Mouse (Mus musculus) telencephalon, adult 2 months (tissue): ENCODE data around the gene Pdzk1ip1.

Experiments used
- DNase-seq: peaks from one replicate; pipeline ENCODE4 v3.0.0-alpha.2; 2011; ENCODE audit warnings: low read depth, low spot score

Pdzk1ip1 gene

DNA sequence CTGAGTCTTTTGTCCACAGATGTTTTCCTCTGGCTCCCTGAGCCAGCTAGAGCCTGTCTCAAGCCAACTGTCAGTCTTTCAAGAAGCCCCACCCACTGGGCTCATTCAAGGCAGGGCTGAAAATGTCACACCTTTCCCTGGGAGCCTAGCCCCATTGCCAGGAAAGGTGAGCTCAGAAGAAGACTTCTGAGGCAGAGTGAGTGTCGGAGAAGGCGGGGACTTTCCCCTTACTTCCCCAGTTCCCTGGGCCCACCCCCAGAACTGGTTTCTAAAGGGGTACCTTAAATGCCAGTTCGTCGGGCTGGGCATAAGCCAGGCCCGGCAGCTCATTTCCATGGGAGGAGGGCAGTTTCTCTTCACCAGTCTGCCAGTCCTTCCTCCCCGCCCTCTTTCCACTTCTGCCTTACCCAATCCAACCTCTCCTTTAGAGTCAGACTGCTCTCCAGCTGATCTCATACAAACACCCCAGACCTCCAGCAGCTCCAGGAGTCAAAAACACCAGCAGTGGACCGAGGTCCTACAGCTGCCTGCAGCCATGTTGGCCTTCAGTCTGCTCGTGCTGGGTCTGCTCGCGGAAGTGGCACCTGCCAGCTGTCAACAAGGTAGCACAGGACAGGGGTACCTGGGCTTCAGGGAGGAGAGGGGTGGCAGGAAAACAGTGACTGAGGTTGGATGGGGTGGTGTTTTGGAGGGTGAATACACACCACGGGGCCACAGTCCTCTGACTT lies at the start of gene Pdzk1ip1:
Pdzk1ip1 (plus strand) TSS at position 98 of the 728 bp plus-strand sequence.
- DNase-seq, result no peak

DNA sequence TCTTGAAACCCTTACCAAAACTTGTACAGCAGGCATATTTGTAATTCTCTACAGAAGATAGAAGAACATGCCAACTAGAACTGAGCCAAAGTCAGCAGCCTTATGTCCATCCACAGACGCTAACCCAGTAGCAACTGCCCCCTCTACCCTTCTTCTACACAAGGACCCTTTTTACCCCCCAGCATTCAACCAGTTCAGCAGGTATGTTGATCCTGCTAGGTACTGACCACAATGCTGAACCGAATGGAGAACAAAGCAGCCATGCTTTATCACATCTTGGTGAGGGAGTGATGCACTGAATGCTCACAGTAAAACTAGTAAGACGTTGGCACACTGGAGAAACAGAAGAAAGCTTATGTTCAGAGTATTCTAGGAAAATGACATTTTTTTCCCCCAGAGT lies 42.9 kb upstream of the Pdzk1ip1 start:
- no peak for DNase-seq

DNA sequence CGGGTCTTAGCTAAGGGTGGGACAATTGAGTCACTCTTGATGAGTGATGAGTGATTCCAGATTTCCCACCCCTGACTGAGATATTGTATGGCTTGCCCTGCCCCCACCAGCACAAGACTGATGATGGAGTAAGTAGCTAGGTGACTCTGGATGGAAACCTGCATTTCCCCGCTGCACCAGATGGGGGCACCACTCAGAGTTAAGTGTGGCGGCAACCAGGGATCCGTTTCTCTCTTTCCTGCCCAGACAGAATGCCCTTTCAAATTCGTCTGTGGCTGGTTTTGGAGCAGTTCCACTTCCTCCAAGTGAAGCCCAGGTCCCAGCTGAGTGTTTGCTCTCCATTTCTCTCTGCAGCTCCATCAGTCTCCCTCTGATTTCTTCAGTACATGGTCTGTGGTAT lies 40.8 kb upstream of the Pdzk1ip1 start:
- no peak for DNase-seq

DNA sequence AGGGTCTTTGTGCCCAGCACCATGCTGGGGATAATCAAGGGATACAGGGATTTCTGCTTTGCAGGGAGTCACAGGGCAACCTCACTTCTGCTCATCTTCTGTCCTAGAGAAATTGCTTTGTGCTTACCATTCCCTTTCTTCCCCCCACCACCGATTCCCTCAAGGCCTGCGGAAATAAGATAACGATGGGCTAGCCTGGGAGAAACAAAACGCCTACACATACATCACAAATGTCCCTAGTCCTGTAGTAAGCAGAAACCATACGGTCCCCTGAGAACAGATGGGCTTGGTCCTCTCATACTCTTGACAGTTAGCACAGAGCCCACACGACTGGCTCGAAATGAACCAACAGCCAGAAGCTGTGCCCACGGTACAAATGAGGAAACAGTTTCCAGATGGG lies 40.3 kb upstream of the Pdzk1ip1 start:
- no peak for DNase-seq

DNA sequence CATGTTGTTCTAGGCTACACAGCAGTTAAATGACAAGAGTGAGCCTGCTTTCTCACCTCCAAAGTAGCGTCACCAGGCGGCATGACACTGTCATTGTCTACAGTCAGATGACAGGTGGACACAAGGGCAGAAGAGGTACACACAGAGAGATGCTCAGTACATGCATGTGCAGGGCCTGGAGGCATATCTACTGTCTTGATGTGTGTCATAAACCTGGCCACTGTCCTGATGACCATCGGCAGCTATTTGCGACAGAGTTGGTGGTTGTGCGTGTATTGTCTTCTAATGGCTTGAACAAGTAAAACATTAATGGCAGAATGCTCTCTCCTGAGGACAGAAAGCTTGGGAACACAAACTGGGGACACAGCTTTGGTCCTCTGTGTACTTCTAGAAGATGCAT lies 37.3 kb upstream of the Pdzk1ip1 start:
- DNase-seq, result no peak

DNA sequence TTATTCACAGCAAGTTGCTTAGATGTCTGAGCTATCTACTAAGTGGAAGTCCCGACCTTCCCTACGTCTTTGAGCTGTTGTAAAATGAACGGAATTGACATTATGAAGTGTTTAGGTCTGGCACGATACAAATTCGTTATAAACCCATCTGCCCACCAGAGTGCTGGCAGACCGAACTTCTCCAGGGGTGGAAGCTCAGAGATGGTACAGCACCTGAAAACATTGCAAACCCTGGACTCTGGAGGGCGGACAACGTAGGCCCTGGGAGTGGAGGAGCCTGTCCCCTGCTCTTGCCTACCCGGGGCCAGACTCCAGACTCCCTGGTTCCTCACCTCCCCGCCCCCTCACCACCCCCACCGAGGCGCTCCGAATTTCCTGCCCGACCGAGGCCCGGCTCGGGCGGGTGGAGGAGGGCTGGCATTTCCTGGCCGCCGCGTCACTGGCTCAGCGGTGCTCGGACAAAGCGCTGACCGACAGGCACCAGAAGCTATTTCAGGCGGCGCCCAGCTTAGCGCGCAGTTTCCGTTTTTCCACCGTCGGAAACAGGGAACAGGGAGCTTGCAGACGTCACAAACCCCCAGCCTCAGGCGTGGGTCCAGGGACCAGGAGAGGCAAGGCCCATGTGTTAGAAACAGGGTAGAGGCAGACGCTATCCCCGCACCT lies 36.0 kb upstream of the Pdzk1ip1 start:
- DNase-seq, result no peak

DNA sequence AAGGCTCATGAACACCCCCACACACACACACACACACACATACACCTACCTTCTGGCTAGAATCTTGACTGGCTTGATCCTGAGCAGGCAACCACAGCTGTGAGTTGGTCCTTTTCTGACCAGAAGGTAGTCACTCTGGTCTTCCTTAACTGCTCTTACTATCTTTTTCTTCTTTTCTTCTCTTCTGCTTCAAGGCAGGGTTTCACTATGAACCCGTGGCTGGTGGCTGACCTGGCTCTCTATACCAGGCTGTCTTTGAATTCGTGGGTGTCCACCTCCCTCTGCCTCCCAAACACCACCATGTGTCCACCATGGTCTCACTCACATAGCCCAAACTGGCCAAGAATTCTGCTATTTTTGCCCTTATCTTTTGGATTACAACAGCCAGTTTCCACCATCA lies 33.5 kb upstream of the Pdzk1ip1 start:
- no peak for DNase-seq

DNA sequence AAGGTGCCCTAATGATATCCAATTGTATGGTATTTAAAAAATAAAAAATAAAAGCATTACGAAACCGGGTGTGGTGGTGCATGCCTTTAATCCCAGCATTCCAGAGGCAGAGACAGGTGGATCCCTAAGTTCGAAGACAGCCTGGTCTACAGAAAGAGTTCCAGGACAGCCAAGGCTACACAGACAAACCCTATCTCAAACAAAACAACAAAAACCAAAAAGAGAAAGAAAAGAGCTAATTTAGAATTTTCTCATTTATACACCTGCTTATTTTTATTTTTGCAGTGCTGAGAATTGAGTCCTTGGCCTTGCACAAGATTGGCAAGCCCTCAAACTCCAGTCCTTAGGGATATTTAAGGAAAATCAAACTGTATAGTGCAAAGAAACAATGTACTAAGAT lies 32.8 kb upstream of the Pdzk1ip1 start:
- DNase-seq, result no peak

DNA sequence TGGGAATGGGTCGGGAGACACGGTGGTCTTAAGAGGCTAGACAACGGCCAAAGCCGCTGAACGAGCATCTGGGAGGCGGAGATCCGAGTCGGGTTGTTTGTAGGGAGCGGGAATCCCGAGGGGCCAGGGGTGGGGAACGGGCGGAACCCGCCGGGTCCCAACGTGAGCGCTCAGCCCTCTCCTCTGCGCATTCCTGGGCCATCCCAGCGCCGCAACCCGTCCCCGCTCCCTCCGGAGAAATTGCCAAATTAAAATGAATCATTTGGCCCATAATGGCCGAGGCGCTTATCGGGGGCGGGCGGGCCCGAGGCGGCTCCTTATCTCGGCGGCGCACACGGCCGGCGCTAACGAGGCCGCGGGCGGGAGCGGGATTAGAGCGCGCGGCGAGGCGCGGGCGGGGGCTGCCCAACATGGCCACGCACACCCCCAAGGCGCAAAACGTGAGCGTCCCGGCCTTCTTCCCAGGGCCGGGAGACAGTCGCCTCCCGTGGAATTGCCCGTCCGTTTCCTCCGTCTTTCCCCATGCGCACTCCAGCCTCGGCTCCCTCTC lies 32.1 kb upstream of the Pdzk1ip1 start, which contains the start of gene Tal1:
Tal1 (plus strand) TSS at position 56 of the 550 bp plus-strand sequence.
- no peak for DNase-seq

DNA sequence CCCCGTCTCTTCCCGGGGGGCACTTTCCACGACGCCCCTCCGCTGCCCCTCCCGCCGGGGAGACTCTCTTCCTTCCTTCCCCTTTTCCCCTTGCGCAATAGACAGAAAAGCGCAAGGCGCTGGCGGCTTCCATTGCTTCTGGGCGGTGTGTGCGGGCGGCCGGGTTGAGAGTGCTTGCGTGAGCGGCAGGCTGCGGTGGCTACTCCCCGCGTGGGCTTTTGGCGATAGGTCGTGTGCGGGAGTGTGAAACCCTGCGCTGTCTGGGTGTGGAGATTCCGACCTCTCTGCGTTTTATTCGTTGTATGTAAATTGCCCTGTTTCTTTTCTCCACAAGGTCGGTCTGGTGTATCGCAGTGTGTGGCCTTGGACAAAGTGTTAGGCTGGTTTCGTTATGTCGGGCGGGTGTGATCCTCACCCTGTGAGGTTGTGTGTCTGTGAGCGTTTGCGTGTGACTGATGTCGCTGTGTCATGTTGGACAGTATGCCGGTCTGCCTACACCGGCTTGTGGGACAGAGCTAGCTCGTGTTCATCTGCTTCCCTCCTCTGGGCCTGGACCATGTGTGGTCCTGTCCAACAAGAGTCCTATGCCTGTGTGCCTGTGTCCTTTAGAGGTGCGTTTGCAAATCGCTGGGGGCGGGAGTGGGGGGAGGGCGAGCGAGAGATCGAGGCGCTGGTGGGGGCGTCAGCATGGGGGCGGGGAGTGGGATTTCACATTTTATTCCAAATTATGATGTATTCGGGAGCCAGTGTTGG lies 31.4 kb upstream of the Pdzk1ip1 start:
- no peak for DNase-seq

DNA sequence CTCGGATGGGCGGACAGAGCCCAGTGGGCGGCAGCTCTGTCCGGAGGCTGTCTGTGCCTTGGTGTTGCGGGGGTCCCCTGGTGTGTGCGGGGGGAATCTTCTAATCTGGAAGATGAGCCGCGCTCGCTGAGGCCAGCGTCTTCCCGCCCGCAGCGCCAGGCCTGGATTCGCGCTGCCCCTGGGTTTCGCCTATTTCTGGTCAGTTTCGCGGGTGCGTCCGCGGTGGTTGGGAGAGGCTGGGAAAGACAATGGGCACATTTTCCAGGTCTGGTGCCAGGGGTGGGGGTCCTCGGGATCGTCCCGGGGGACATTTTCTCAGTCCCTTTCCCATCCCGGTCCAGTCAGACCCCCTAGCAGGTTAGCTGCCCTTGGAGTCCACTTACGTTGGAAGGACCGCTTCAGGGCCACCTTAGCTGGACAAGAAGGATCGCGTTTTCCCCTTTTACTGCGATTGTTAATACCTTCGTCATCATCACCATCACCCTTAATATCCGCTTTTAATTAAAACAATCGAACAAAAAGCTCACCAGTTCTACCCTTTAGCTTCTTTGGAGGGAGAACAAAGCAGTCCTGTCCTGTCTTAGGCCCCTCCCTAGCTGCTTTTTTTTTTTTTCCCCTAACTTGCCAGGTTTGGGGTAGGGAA lies 30.7 kb upstream of the Pdzk1ip1 start:
- no peak for DNase-seq

DNA sequence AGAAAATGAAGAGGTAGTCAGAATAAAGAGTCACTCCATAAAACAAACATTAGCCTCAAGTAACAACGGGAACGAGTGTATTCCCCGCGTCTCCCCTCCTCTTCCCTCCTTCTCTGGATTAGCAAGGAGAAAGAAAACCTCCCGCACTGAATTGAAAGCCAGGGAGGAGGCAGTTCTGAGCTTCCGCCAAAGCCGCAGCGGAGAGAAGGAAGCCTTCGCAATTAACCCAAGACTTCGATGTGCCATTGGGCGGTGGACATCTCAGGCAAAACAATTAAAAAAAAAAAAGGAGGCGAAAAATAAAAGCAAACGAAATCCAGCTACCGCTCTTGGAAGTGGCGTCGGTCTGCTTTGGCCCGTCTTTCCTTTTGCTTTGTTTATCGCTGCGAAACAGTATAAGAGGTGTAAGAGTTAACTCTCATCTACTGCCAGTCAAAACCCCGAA lies 30.2 kb upstream of the Pdzk1ip1 start:
- DNase-seq, result no peak

DNA sequence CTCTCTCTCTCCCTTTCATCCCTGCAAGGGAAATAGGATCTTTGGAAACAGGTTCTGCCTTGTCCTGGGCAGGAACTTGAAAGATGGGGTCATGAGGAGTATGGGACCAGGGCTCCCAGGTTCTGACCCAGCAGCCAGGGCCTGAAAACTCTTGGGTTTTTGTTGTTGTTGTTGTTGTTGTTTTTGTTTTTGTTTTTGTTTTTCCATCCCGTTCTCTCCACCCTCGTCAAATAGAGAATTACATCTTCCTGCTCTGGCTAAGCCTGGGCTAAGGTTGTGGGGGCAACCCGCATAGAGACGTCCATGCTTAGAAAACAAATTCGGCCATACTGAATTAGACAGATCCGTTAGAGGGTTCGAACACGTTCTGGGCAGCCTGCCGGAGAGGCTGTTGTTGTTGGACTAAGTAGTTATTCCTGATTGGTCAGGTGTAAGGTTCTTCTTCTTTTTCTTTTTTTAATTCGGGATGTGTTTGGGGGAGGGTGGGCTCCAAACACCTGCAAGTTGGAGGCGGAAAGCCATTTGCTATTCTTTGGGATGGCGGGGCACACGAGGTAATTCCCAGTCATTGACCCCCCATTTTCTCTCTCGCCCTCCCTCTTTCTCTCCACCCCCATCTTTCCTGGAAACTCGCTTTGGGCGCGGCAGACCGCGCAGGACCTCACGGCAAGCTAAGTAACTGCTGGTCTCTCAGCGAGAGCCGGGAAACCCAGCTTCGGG lies 29.5 kb upstream of the Pdzk1ip1 start:
- DNase-seq, result no peak

DNA sequence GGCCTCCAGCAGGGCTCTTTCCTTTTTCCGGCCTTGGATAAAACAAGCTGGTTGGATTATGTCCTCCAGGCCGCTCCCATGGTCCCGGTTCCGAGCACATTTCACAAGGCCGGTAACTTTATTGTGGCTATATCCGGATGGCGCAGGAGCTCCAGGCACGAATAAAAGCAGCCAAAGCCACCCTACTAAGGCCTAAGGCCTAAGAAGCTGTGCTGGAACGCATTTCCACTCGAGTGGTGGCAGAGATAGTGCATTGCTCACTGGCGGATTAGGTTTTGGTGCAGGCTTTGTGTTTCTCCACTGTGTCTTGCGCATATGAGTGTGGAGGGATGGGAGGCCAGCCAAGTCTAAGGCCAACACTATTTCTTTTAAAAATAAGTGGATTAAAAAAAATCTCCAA lies 28.6 kb upstream of the Pdzk1ip1 start:
- no peak for DNase-seq

DNA sequence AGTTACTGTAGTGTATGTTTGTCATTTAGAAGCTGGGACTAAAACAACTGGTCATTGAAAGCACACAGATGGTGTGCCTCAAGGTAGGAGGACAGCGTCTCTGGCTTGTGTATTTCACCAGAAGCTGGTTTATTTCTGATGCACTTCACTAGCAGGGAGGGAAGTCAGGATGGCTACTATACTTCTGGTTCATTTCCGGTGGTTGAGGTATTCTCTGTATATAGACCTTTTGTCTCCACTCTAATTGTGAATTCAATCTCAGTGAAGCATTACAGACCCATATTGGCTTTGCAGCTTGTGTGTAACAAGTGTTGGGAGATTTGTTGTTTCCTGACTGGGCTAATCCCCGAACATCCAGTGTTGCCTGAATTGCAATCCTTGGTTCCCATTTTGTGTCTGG lies 27.8 kb upstream of the Pdzk1ip1 start:
- DNase-seq, result no peak

DNA sequence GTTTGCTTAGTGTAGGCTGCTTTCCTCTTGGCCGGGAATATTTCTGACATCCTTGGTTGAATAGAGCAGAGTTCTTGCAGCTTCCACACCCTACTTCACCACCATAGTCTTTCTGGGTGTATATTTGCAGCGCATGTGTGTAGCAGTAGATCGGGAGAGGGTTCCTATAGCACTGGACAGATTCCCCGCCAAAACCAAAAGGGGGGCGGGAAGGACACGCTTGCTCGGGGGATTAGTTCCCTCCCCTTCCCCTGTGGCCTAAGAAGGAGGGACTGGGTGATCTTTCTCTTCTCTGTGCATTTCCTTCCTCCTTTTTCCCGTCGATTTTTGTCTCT lies 26.0 kb upstream of the Pdzk1ip1 start:
- no peak for DNase-seq

DNA sequence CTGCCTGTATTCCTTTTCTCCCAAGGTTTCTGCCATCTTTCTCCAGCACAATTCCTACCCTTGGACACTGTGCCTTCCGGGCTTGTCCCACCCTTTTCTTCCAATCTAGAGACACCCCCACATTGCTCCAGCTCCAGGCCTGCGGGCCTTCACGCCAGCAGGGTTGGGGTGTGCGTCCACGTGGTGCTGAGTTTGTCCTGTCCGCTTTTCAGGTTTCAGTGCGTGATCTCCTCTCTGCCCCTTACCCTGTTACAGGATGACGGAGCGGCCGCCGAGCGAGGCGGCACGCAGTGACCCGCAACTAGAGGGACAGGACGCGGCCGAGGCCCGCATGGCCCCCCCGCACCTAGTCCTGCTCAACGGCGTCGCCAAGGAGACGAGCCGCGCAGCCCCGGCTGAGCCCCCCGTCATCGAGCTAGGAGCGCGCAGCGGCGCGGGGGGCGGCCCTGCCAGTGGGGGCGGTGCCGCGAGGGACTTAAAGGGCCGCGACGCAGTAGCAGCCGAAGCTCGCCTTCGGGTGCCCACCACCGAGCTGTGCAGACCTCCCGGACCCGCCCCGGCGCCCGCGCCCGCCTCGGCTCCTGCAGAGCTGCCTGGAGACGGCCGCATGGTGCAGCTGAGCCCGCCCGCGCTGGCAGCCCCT lies 25.5 kb upstream of the Pdzk1ip1 start:
- no peak for DNase-seq

DNA sequence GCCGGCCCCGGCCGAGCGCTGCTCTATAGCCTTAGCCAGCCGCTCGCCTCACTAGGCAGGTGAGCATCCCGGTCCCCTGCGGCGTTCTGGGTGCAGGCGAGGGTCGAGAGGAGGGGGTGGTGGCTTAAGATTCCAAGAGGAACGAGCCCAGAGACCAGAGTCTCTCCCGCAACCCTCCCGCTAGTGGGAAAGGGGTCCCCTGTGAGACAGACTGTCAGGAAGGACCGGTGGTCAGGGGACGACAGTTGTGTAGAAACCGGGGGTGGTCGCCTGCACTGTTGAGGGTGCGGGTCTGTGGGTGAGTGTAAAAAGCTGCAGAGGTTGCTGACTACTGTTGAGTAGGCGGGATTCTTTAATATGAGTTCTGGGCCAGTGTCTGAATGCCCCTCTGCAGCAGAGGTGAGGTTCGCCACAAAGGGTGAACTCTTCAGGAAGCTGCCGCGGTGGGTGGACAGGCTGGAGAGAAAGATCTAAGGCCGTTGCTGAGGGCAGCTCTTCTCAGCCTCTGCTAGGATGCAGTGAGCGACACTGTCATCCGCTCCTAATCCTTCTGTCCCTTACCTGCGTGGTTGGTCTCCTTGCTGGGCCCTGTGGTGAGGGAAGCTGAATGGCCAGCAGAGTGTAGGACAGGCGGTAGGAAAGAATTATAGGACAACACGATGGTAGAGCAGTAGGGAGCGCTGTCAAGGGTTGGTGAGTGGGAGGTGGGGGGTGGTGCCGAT lies 24.8 kb upstream of the Pdzk1ip1 start:
- DNase-seq, result no peak

DNA sequence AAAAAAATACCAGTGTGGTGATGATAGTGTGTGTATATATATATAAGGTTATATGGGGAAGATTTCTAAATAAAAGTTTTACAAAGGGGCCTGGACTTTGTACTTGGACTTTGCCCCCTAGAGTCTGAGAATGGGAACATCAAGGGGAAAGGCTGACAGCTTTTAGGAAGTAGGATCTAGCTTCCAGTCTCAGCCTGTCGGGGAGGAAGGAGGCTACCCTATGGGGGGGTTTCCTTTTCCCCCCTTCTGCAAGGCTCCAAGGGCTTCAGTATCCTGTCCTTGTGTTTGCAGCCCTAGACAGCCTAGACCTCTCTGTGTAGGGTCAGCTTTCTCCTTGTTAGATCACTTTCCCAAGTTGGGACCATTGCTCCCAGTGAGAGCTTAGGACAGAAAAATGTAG lies 16.8 kb upstream of the Pdzk1ip1 start:
- DNase-seq, result no peak

DNA sequence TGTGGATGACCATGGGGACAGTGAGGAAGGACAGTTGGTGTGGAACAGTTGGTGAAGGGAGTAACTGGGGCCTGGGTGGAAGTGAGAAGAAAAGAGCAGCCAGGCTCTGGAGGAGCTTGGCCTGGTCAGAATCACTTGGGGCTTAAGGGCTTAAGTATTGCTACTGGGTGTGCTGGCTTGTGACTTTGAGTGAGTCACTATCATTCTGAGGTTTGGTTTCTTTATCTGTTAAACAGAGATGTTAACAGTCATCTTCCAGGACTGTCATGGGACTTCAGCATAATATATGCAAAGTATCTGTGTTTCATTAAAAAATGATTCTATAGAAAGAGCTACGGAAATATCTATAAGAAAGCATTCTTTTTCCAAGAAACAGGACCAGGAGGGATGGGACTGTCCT lies 13.7 kb upstream of the Pdzk1ip1 start:
- DNase-seq, result no peak
